Mouse (Mus musculus): ENCODE data around the gene Nedd4. TPM values are rescaled to one million over a fixed set of nuclear protein-coding genes. Genes with fewer than 3 reads are reported as not detected.
A peak's percentile ranks its signal among the peaks of the same experiment; 100 is the strongest.

The Nedd4 gene
- polyA plus RNA-seq, 1 experiment from 2014 or later, result 555 TPM

DNA sequence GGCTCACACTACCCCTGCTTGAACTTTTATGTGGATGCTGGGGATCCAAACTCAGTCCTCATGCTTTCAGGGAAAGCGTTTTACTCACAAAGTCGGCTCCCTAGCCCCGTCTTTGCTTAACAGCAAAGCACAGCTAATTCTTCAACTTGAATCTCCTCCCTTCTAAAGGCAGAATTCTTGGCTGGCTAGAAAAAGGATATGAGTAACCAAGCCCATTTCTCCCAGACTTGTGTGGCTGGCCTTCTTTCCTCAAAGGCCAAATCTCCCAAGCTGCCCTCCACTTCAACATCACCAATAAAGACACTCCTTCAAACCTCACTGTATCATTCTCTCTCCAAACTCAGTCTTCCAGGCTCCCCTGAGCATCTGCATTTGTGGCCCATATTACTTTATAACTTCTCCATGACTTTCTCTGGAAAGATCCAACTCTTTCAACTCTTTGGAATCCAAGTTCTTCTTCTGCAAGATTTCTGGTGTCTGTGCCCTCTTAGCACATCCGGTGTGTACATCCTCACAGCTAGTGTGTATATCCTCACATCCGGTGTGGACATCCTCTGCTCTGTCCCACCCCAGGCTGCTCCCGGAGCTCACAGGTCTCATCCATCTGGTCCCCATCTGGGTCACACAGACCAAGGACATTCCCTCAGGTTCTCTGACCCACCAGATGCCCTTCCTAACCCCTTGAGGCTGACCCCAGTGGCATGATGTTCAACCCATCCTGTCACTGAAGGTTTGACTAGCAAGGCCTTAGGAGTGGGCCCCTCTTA is 18.3 kb upstream of the Nedd4 start:
- WGBS (ENCODE audit: insufficient replicate concordance), result 78% methylated on average over 6 of the region's 6 CpGs
- no peaks in the 10 kb centered on the region for H3K36me3 ChIP-seq (ENCODE audit: control insufficient read depth, insufficient read depth, low read length)

GRCm38 (mm10) chr9:72644418-72645110 is 17.6 kb upstream of the Nedd4 start:
- no peaks in the 10 kb centered on the region for H3K9me3 ChIP-seq (replicated peaks; ENCODE audit: control insufficient read depth, low read length)
- H3K4me2 ChIP-seq, result no peak overlapping the region
- no peaks in the 10 kb centered on the region for H3K27me3 ChIP-seq (ENCODE audit: control insufficient read depth, insufficient read depth, low read length)
- 57% methylated on average over 6 of the region's 6 CpGs for WGBS (ENCODE audit: insufficient replicate concordance)
- ATAC-seq (replicated peaks; ENCODE audit: insufficient number of reproducible peaks, low FRiP score, low TSS enrichment), result no peak
- no peak overlapping the region for H3K4me3 ChIP-seq (ENCODE audit: low read depth, low read length)
- peaks cover 13% of the 10 kb centered on the region for H3K4me1 ChIP-seq (ENCODE audit: control insufficient read depth, insufficient read depth, low read length)
- peak overlapping the region; percentile 22; the same call in 1 of the 2 replicates for H3K27ac ChIP-seq (ENCODE audit: low read depth, low read length)
- no peak overlapping the region for H3K9ac ChIP-seq (ENCODE audit: low read depth, low read length)
- no peaks in the 10 kb centered on the region for H3K36me3 ChIP-seq (ENCODE audit: control insufficient read depth, insufficient read depth, low read length)

More for the DNA sequence above, 18.3 kb upstream of the Nedd4 start:
- no peak for ATAC-seq (replicated peaks; ENCODE audit: insufficient number of reproducible peaks, low FRiP score, low TSS enrichment)
- Histone ChIP-seq H3K9me3 (replicated peaks; ENCODE audit: control insufficient read depth, low read length) (no peaks in the 10 kb centered on the region), H3K9ac (ENCODE audit: low read depth, low read length) (no peak overlapping the region), H3K27me3 (ENCODE audit: control insufficient read depth, insufficient read depth, low read length) (no peaks in the 10 kb centered on the region), H3K4me2 (no peak overlapping the region), H3K27ac (ENCODE audit: low read depth, low read length) (peak overlapping the region; percentile 22; the same call in 1 of the 2 replicates), H3K4me3 (ENCODE audit: low read depth, low read length) (no peak overlapping the region), H3K4me1 (ENCODE audit: control insufficient read depth, insufficient read depth, low read length) (peaks cover 19% of the 10 kb centered on the region)

GRCm38 (mm10) chr9:72649781-72650180 is 12.4 kb upstream of the Nedd4 start:
- WGBS (ENCODE audit: insufficient replicate concordance), result 58% methylated on average over 2 of the region's 2 CpGs
- H3K27me3 ChIP-seq (ENCODE audit: control insufficient read depth, insufficient read depth, low read length), result no peaks in the 10 kb centered on the region
- no peak for ATAC-seq (replicated peaks; ENCODE audit: insufficient number of reproducible peaks, low FRiP score, low TSS enrichment)

DNA sequence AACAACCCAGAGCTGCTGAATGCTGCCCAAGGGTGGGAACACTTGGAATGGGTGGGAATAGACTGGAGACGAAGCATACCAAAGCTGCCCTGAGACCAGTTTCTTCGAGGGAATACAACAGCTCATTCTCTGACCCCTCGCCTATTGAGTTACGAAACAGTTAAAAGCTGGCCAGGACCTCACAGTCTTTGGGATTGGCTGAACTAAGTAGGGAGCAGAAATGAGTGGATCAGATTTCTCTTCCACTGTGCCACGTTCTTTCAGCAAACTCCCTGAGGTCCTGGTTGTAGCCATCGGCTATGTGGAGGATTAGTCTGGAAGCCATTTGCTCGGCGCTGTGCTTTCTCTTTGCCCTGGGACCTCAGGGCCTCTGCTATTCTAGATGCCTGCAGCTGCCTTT is 9.2 kb upstream of the Nedd4 start:
- no peaks in the 10 kb centered on the region for H3K36me3 ChIP-seq (ENCODE audit: control insufficient read depth, insufficient read depth, low read length)
- no peaks in the 10 kb centered on the region for H3K27me3 ChIP-seq (ENCODE audit: control insufficient read depth, insufficient read depth, low read length)
- peak overlapping the region; percentile 38 for H3K4me2 ChIP-seq
- 31% methylated on average over 8 of the region's 8 CpGs for WGBS (ENCODE audit: insufficient replicate concordance)
- peak overlapping the region; percentile 46; the same call in 1 of the 2 replicates for H3K9ac ChIP-seq (ENCODE audit: low read depth, low read length)
- H3K4me3 ChIP-seq (ENCODE audit: low read depth, low read length), result no peak overlapping the region
- ATAC-seq (replicated peaks; ENCODE audit: insufficient number of reproducible peaks, low FRiP score, low TSS enrichment), result no peak
- H3K4me1 ChIP-seq (ENCODE audit: control insufficient read depth, insufficient read depth, low read length), result peaks cover 27% of the 10 kb centered on the region
- no peaks in the 10 kb centered on the region for H3K9me3 ChIP-seq (replicated peaks; ENCODE audit: control insufficient read depth, low read length)
- peak overlapping the region; percentile 75 for H3K27ac ChIP-seq (ENCODE audit: low read depth, low read length)

More at GRCm38 (mm10) chr9:72649781-72650180, 12.4 kb upstream of the Nedd4 start:
- H3K9ac ChIP-seq (ENCODE audit: low read depth, low read length), result no peak overlapping the region
- no peak overlapping the region for H3K4me3 ChIP-seq (ENCODE audit: low read depth, low read length)
- H3K9me3 ChIP-seq (replicated peaks; ENCODE audit: control insufficient read depth, low read length), result no peaks in the 10 kb centered on the region
- no peak overlapping the region for H3K27ac ChIP-seq (ENCODE audit: low read depth, low read length)
- H3K4me1 ChIP-seq (ENCODE audit: control insufficient read depth, insufficient read depth, low read length), result peaks cover 12% of the 10 kb centered on the region
- no peaks in the 10 kb centered on the region for H3K36me3 ChIP-seq (ENCODE audit: control insufficient read depth, insufficient read depth, low read length)
- no peak overlapping the region for H3K4me2 ChIP-seq

GRCm38 (mm10) chr9:72653533-72653932 is 8.6 kb upstream of the Nedd4 start:
- H3K27ac ChIP-seq (ENCODE audit: low read depth, low read length), result peak overlapping the region; percentile 75
- H3K4me1 ChIP-seq (ENCODE audit: control insufficient read depth, insufficient read depth, low read length), result peaks cover 27% of the 10 kb centered on the region
- ATAC-seq (replicated peaks; ENCODE audit: insufficient number of reproducible peaks, low FRiP score, low TSS enrichment), result no peak
- H3K9ac ChIP-seq (ENCODE audit: low read depth, low read length), result no peak overlapping the region
- H3K4me3 ChIP-seq (ENCODE audit: low read depth, low read length), result no peak overlapping the region
- H3K36me3 ChIP-seq (ENCODE audit: control insufficient read depth, insufficient read depth, low read length), result no peaks in the 10 kb centered on the region
- no peak overlapping the region; the same call in 1 of the 2 replicates for H3K4me2 ChIP-seq
- H3K27me3 ChIP-seq (ENCODE audit: control insufficient read depth, insufficient read depth, low read length), result no peaks in the 10 kb centered on the region
- H3K9me3 ChIP-seq (replicated peaks; ENCODE audit: control insufficient read depth, low read length), result no peaks in the 10 kb centered on the region
- 61% methylated on average over 4 of the region's 4 CpGs for WGBS (ENCODE audit: insufficient replicate concordance)

GRCm38 (mm10) chr9:72654593-72655242 is 7.4 kb upstream of the Nedd4 start:
- Histone ChIP-seq H3K36me3 (ENCODE audit: control insufficient read depth, insufficient read depth, low read length) (no peaks in the 10 kb centered on the region), H3K9me3 (replicated peaks; ENCODE audit: control insufficient read depth, low read length) (no peaks in the 10 kb centered on the region), H3K27me3 (ENCODE audit: control insufficient read depth, insufficient read depth, low read length) (no peaks in the 10 kb centered on the region), H3K4me3 (ENCODE audit: low read depth, low read length) (no peak overlapping the region), H3K4me2 (no peak overlapping the region), H3K4me1 (ENCODE audit: control insufficient read depth, insufficient read depth, low read length) (peaks cover 27% of the 10 kb centered on the region), H3K27ac (ENCODE audit: low read depth, low read length) (no peak overlapping the region), H3K9ac (ENCODE audit: low read depth, low read length) (no peak overlapping the region)
- WGBS (ENCODE audit: insufficient replicate concordance), result 46% methylated on average over 6 of the region's 6 CpGs
- no peak for ATAC-seq (replicated peaks; ENCODE audit: insufficient number of reproducible peaks, low FRiP score, low TSS enrichment)

GRCm38 (mm10) chr9:72655602-72656001 is 6.5 kb upstream of the Nedd4 start:
- WGBS (ENCODE audit: insufficient replicate concordance), result 69% methylated on average over 5 of the region's 5 CpGs
- H3K27me3 ChIP-seq (ENCODE audit: control insufficient read depth, insufficient read depth, low read length), result no peaks in the 10 kb centered on the region
- H3K4me1 ChIP-seq (ENCODE audit: control insufficient read depth, insufficient read depth, low read length), result peaks cover 27% of the 10 kb centered on the region
- no peaks in the 10 kb centered on the region for H3K9me3 ChIP-seq (replicated peaks; ENCODE audit: control insufficient read depth, low read length)
- H3K9ac ChIP-seq (ENCODE audit: low read depth, low read length), result no peak overlapping the region
- no peak overlapping the region for H3K27ac ChIP-seq (ENCODE audit: low read depth, low read length)
- no peaks in the 10 kb centered on the region for H3K36me3 ChIP-seq (ENCODE audit: control insufficient read depth, insufficient read depth, low read length)
- no peak for ATAC-seq (replicated peaks; ENCODE audit: insufficient number of reproducible peaks, low FRiP score, low TSS enrichment)
- no peak overlapping the region for H3K4me3 ChIP-seq (ENCODE audit: low read depth, low read length)
- no peak overlapping the region for H3K4me2 ChIP-seq

DNA sequence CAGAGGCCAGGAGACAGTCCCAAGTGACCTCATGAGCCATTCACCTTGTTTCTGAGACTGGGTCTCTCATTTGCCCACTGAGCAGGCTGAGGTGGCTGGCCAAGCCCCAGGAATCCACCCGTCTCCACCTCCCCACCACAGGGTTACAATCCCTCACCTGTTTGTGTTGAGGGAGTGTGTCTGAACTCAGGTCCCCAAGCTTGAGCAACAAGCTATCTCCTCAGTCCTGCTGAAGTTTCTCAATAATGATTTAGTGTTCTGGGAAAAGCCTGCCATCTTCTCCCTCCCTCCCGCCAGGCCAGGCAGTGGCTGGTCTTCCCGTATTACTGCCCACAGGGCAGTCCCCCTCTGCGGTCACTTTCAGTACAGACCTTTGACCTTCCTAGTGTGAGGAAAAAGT is 5.7 kb upstream of the Nedd4 start:
- Histone ChIP-seq H3K36me3 (ENCODE audit: control insufficient read depth, insufficient read depth, low read length) (no peaks in the 10 kb centered on the region), H3K27me3 (ENCODE audit: control insufficient read depth, insufficient read depth, low read length) (no peaks in the 10 kb centered on the region), H3K27ac (ENCODE audit: low read depth, low read length) (0 out of 2 replicates have a peak overlapping the region, but pooled peaks have one; percentile 29), H3K9ac (ENCODE audit: low read depth, low read length) (peak overlapping the region; percentile 16; the same call in 1 of the 2 replicates), H3K4me1 (ENCODE audit: control insufficient read depth, insufficient read depth, low read length) (peaks cover 33% of the 10 kb centered on the region), H3K4me3 (ENCODE audit: low read depth, low read length) (no peak overlapping the region), H3K9me3 (replicated peaks; ENCODE audit: control insufficient read depth, low read length) (no peaks in the 10 kb centered on the region), H3K4me2 (no peak overlapping the region)
- no peak for ATAC-seq (replicated peaks; ENCODE audit: insufficient number of reproducible peaks, low FRiP score, low TSS enrichment)
- 59% methylated on average over 4 of the region's 4 CpGs for WGBS (ENCODE audit: insufficient replicate concordance)

All from heart, embryonic 11.5 days (tissue).